Mouse (Mus musculus) adrenal gland, adult 2 months (tissue): ENCODE data around the gene Nxt2. TPM values are rescaled to one million over a fixed set of nuclear protein-coding genes. Genes with fewer than 3 reads are reported as not detected.

ENCODE experiments used
- polyA plus RNA-seq: library from polyadenylated mRNA; depleted of rRNA; stranded (reverse); fragments of >200 nt; gene quantifications from 2 replicates; pipeline ENCODE4 v1.2.3, GENCODE M21; 2012; rRNA removed
- total RNA-seq, 2 experiments: library from RNA; stranded (reverse); gene quantifications; 2 replicates each; pipeline ENCODE4 v1.2.3; 2021

Nxt2 gene
- total and polyA plus RNA-seq, 3 experiments, result 1.1 to 17.9 (median 14.7) TPM

Other genes with a start within 250 kb of the Nxt2 start
- not detected for gene Gucy2f, start 29.8 kb upstream of the Nxt2 start, total RNA-seq
- gene Gucy2f, start 29.8 kb upstream of the Nxt2 start, polyA plus RNA-seq, result not detected in 2 replicates
- gene Kcne1l, start 79.5 kb downstream of the Nxt2 start, total RNA-seq, result not detected
- 0.40 and 0.75 TPM in 2 replicates for gene Kcne1l, start 79.5 kb downstream of the Nxt2 start, polyA plus RNA-seq
- 100 to 1,000 TPM; 377 to 429 TPM for gene Acsl4, start 163.8 kb downstream of the Nxt2 start, total RNA-seq
- gene Acsl4, start 163.8 kb downstream of the Nxt2 start, polyA plus RNA-seq, result 17.4 and 27.3 TPM in 2 replicates